In genomic region chr8:106727889-106728288, GRCm38 (mm10) we compare ENCODE assay signal across 19 mouse cellular contexts. TPM values are rescaled to one million over a fixed set of nuclear protein-coding genes. Genes with fewer than 3 reads are reported as not detected.
DNase-seq lines count a peak whose midpoint lies in the region; ATAC-seq lines count a peak whose summit lies in the region.
"Had no signal": no experiment of that assay in that cellular context is flagged by ENCODE, and none has a peak within 500 bp of the region (broad histone marks: within the 10 kb centered on the region; RNA-seq: fewer than 3 reads in every experiment).

No protein-coding gene starts in this region.

- 0 out of 2 replicates have a peak overlapping the region, but pooled peaks have one; percentile 5 for H3K27ac ChIP-seq in heart, embryonic 13.5 days (replicated peaks)
- H3K27ac ChIP-seq in forebrain, embryonic 11.5 days (ENCODE audit: low read depth, low read length) = no peak overlapping the region; the same call in 1 of the 2 replicates
- peak overlapping the region; percentile 86 for H3K27ac ChIP-seq in hindbrain, embryonic 13.5 days
- H3K27ac ChIP-seq in midbrain, embryonic 15.5 days = peak overlapping the region; percentile 81
- H3K27ac ChIP-seq: kidney, postnatal 0 days had no signal

- no peak overlapping the region for H3K4me2 ChIP-seq in heart, embryonic 13.5 days
- peak overlapping the region; percentile 32; the same call in 1 of the 2 replicates for H3K4me2 ChIP-seq in forebrain, embryonic 11.5 days (ENCODE audit: low read depth, low read length, severe bottlenecking)
- H3K4me2 ChIP-seq in hindbrain, embryonic 13.5 days = peak overlapping the region; percentile 49; the same call in 1 of the 2 replicates
- H3K4me2 ChIP-seq in midbrain, embryonic 15.5 days = peak overlapping the region; percentile 45
- H3K4me2 ChIP-seq: heart, embryonic 11.5 days had no signal

- peaks cover 29% of the 10 kb centered on the region for H3K36me3 ChIP-seq in heart, embryonic 13.5 days
- H3K36me3 ChIP-seq in forebrain, embryonic 11.5 days (ENCODE audit: control insufficient read depth, insufficient read depth, low read length) = no peaks in the 10 kb centered on the region; the same call in 1 of the 2 replicates
- peaks cover 12% of the 10 kb centered on the region for H3K36me3 ChIP-seq in hindbrain, embryonic 13.5 days
- H3K36me3 ChIP-seq in midbrain, embryonic 15.5 days (replicated peaks) = no peaks in the 10 kb centered on the region

- H3K4me3 ChIP-seq in heart, embryonic 13.5 days = no peak overlapping the region
- no peak overlapping the region for H3K4me3 ChIP-seq in forebrain, embryonic 11.5 days (ENCODE audit: low read depth, low read length)
- no peak overlapping the region; the same call in 1 of the 2 replicates for H3K4me3 ChIP-seq in hindbrain, embryonic 13.5 days
- H3K4me3 ChIP-seq in midbrain, embryonic 15.5 days = no peak overlapping the region

- WGBS in heart, embryonic 13.5 days = 45% methylated on average over 1 of the region's 1 CpGs
- WGBS in forebrain, embryonic 11.5 days = 29% methylated on average over 1 of the region's 1 CpGs
- 7% methylated on average over 1 of the region's 1 CpGs for WGBS in hindbrain, embryonic 13.5 days
- 10% methylated on average over 1 of the region's 1 CpGs for WGBS in midbrain, embryonic 15.5 days

- peaks cover 12% of the 10 kb centered on the region for H3K4me1 ChIP-seq in heart, embryonic 13.5 days
- no peaks in the 10 kb centered on the region for H3K4me1 ChIP-seq in forebrain, embryonic 11.5 days (replicated peaks; ENCODE audit: control insufficient read depth, insufficient read depth, low read length)
- H3K4me1 ChIP-seq in hindbrain, embryonic 13.5 days (replicated peaks) = peaks cover 29% of the 10 kb centered on the region
- peaks cover 18% of the 10 kb centered on the region for H3K4me1 ChIP-seq in midbrain, embryonic 15.5 days

- no peaks in the 10 kb centered on the region for H3K27me3 ChIP-seq in heart, embryonic 13.5 days (replicated peaks)
- H3K27me3 ChIP-seq in forebrain, embryonic 11.5 days (ENCODE audit: control insufficient read depth, insufficient read depth, low read length) = no peaks in the 10 kb centered on the region
- peaks cover 31% of the 10 kb centered on the region for H3K27me3 ChIP-seq in hindbrain, embryonic 13.5 days
- H3K27me3 ChIP-seq in midbrain, embryonic 15.5 days (replicated peaks) = peaks cover 29% of the 10 kb centered on the region

- intact Hi-C loops in heart, postnatal 36 days (cut with DNase I) = no loop called here
- intact Hi-C loops in left cerebral cortex, postnatal 36 days (cut with DNase I) = no loop called here

- ATAC-seq in heart, embryonic 13.5 days (ENCODE audit: extremely low read depth, insufficient number of reproducible peaks, low FRiP score, low TSS enrichment) = no peak
- no peak for ATAC-seq in forebrain, embryonic 11.5 days (replicated peaks; ENCODE audit: low FRiP score)
- no peak for ATAC-seq in hindbrain, embryonic 13.5 days (ENCODE audit: low FRiP score)
- no peak for ATAC-seq in midbrain, embryonic 15.5 days (replicated peaks)
- no peak for ATAC-seq in granulocyte monocyte progenitor cell, adult 5-6 weeks (replicated peaks; ENCODE audit: poor library complexity, severe bottlenecking)
- ATAC-seq: intestine, embryonic 16.5 days had no signal

- no peaks in the 10 kb centered on the region for H3K9me3 ChIP-seq in heart, embryonic 13.5 days
- no peaks in the 10 kb centered on the region; the same call in 1 of the 2 replicates for H3K9me3 ChIP-seq in forebrain, embryonic 11.5 days (ENCODE audit: control insufficient read depth, low read length)
- H3K9me3 ChIP-seq in hindbrain, embryonic 13.5 days = no peaks in the 10 kb centered on the region
- H3K9me3 ChIP-seq in midbrain, embryonic 15.5 days = no peaks in the 10 kb centered on the region

- DNase-seq in heart, postnatal 36 days = no peak
- DNase-seq in forebrain, embryonic 11.5 days (ENCODE audit: low spot score) = no peak
- no peak for DNase-seq in kidney, adult 18-20 months
- no peak for DNase-seq in left cerebral cortex, postnatal 36 days (ENCODE audit: low spot score in 2 of 2)
- DNase-seq: adrenal gland, adult 2 months; cerebellum, adult 11-12 months; cerebellum, postnatal 25 days; gastrocnemius, postnatal 25 days; lung, adult 18-20 months; lung, postnatal 36 days; right cerebral cortex, adult 18-20 months; thymus, adult 2 months had no signal

- H3K9ac ChIP-seq in heart, embryonic 13.5 days = no peak overlapping the region
- no peak overlapping the region for H3K9ac ChIP-seq in forebrain, embryonic 11.5 days (ENCODE audit: low read length)
- no peak overlapping the region for H3K9ac ChIP-seq in hindbrain, embryonic 13.5 days
- H3K9ac ChIP-seq in midbrain, embryonic 15.5 days = no peak overlapping the region

RNA-seq across cellular contexts. Expression of gene Tango6, which starts 45.0 kb away (rescaled TPM):
- 6.4 and 7.6 TPM in 2 replicates for polyA plus RNA-seq in heart, embryonic 13.5 days (2015; fragmentation: Nextera tagmentation; extraction: Ambion mirVana)
- 10 to 100 TPM; 10.7 to 11.2 TPM for total RNA-seq in heart, postnatal 36 days (2021)
- polyA plus RNA-seq in forebrain, embryonic 11.5 days (2014; fragmentation: Nextera tagmentation; extraction: Ambion mirVana) = 10.6 and 12.4 TPM in 2 replicates
- polyA plus RNA-seq in hindbrain, embryonic 13.5 days (2015; fragmentation: Nextera tagmentation; extraction: Ambion mirVana) = 6.6 and 7.2 TPM in 2 replicates
- 6.4 and 6.8 TPM in 2 replicates for polyA plus RNA-seq in midbrain, embryonic 15.5 days (2015; fragmentation: Nextera tagmentation; extraction: Ambion mirVana)
- 8.2 and 12.5 TPM in 2 replicates for total RNA-seq in granulocyte monocyte progenitor cell, adult 5-6 weeks (2014; fragmentation: Nextera tagmentation)
- 6.2 and 7.0 TPM in 2 replicates for total RNA-seq in granulocyte monocyte progenitor cell, adult 5-6 weeks (2017)
- 1 to 10 TPM; 6.0 to 6.1 TPM for total RNA-seq in left cerebral cortex, postnatal 36 days (2021)
